Mouse (Mus musculus) embryonic facial prominence, embryonic 13.5 days (tissue): Measurements from ENCODE around the gene Mdfic. TPM values are rescaled to one million over a fixed set of nuclear protein-coding genes. Genes with fewer than 3 reads are reported as not detected.

Experiments
- ATAC-seq: fragments of 200-750 bp; cut with Nextera tagmentation; 2 replicates; pipeline ENCODE4 v1.8.0; 2017; ENCODE audit warnings: low read depth; ENCODE audit not compliant: insufficient number of reproducible peaks, insufficient read depth, low FRiP score, low TSS enrichment
- H3K27ac ChIP-seq: fragments of 300-500 bp; sonication (generic); 2 replicates; pipeline ENCODE4 v1.5.1; 2015; ENCODE audit warnings: moderate library complexity, mild to moderate bottlenecking, inconsistent platforms
- H3K27me3 ChIP-seq: fragments of 300-500 bp; sonication (generic); 2 replicates; pipeline ENCODE4 v1.6.1; 2015; ENCODE audit warnings: mild to moderate bottlenecking, inconsistent platforms
- H3K36me3 ChIP-seq: fragments of 300-500 bp; sonication (generic); 2 replicates; pipeline ENCODE4 v1.6.1; 2015; ENCODE audit warnings: mild to moderate bottlenecking, inconsistent platforms
- H3K4me1 ChIP-seq: fragments of 300-500 bp; sonication (generic); 2 replicates; pipeline ENCODE4 v1.6.1; 2015; ENCODE audit warnings: inconsistent platforms
- H3K4me2 ChIP-seq: fragments of 300-500 bp; sonication (generic); 2 replicates; pipeline ENCODE4 v1.6.1; 2015; ENCODE audit warnings: moderate library complexity, mild to moderate bottlenecking, inconsistent platforms
- H3K4me3 ChIP-seq: fragments of 300-500 bp; sonication (generic); 2 replicates; pipeline ENCODE4 v1.5.1; 2015; ENCODE audit warnings: mild to moderate bottlenecking, inconsistent platforms
- H3K9ac ChIP-seq: fragments of 300-500 bp; sonication (generic); 2 replicates; pipeline ENCODE4 v1.6.1; 2015; ENCODE audit warnings: mild to moderate bottlenecking, inconsistent platforms
- H3K9me3 ChIP-seq: fragments of 300-500 bp; sonication (generic); 2 replicates; pipeline ENCODE4 v1.6.1; 2016; ENCODE audit warnings: inconsistent platforms
- WGBS: fragments of 180-500 bp; shearing (Covaris S2); methylation state at CpG from one replicate; pipeline ENCODE4 v1.1.7; 2015; ENCODE audit warnings: mixed read lengths; 5-methylcytosine and 5-hydroxymethylcytosine counted together
- polyA plus RNA-seq: library from polyadenylated mRNA; unstranded; fragments of >200 nt; fragmentation: Nextera tagmentation; extraction: Ambion mirVana; gene quantifications from 2 replicates; pipeline ENCODE4 v1.2.1, GENCODE M21; 2015

Mdfic gene
- polyA plus RNA-seq, 1 experiment from 2014 or later: 7.1 TPM

GRCm38 (mm10) chr6:15724304-15724703, 3.8 kb downstream of the Mdfic start:
- Histone ChIP-seq H3K27me3 (no peaks in the 10 kb centered on the region), H3K9me3 (no peaks in the 10 kb centered on the region), H3K4me2 (no peak overlapping the region), H3K4me1 (peaks cover 18% of the 10 kb centered on the region), H3K4me3 (no peak overlapping the region), H3K9ac (no peak overlapping the region), H3K27ac (no peak overlapping the region), H3K36me3 (no peaks in the 10 kb centered on the region)
- ATAC-seq: no peak
- WGBS: 80% methylated on average over 4 of the region's 4 CpGs

- 82% methylated on average over 6 of the region's 6 CpGs for WGBS
- no peak overlapping the region for H3K9ac ChIP-seq
- no peak overlapping the region for H3K4me2 ChIP-seq
- no peaks in the 10 kb centered on the region for H3K9me3 ChIP-seq
- H3K27ac ChIP-seq: no peak overlapping the region
- no peak overlapping the region for H3K4me3 ChIP-seq
- no peak for ATAC-seq
- peaks cover 30% of the 10 kb centered on the region for H3K4me1 ChIP-seq
- no peaks in the 10 kb centered on the region for H3K27me3 ChIP-seq
- H3K36me3 ChIP-seq: no peaks in the 10 kb centered on the region
Observed at GRCm38 (mm10) chr6:15726422-15726821, 6.0 kb downstream of the Mdfic start.

DNA sequence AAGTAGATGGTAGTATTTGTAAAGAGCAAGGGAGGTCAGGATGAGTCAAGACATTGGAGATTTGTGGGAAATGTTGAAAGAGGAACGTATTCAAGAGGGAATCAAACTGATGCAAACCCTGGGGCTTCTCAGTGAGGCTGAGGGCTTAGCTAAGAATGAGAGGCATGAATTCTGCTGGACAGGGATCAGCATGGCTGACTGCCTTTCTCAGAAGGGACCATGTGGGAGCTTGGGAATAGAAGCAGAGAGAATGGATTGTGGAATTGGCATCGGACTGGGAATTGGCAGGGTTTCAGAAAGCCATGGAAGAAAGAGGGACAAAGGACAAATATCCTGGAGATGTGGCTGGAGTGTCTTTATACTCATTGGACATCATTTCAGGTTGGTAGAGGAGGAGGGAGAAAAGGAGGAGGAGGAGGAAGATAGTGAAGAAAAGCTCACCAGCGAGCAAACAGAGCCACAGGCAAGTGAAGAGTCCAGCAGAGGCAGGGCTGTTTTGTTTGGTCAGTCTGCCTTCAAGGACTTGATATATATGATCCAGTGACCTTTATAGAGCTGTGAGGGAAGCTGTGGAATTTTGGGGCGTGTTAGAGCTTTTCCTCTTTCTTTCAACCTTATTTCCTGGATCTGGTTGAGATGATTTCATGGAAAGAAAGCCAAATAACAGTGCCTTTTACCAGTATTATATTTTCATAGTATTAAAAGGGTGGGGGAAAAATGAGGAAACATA, 7.4 kb downstream of the Mdfic start:
- no peak for ATAC-seq
- Histone ChIP-seq H3K36me3 (no peaks in the 10 kb centered on the region), H3K27me3 (no peaks in the 10 kb centered on the region), H3K9me3 (no peaks in the 10 kb centered on the region), H3K4me3 (no peak overlapping the region), H3K4me1 (peaks cover 27% of the 10 kb centered on the region), H3K9ac (no peak overlapping the region), H3K27ac (no peak overlapping the region), H3K4me2 (no peak overlapping the region)
- 69% methylated on average over 4 of the region's 4 CpGs for WGBS

DNA sequence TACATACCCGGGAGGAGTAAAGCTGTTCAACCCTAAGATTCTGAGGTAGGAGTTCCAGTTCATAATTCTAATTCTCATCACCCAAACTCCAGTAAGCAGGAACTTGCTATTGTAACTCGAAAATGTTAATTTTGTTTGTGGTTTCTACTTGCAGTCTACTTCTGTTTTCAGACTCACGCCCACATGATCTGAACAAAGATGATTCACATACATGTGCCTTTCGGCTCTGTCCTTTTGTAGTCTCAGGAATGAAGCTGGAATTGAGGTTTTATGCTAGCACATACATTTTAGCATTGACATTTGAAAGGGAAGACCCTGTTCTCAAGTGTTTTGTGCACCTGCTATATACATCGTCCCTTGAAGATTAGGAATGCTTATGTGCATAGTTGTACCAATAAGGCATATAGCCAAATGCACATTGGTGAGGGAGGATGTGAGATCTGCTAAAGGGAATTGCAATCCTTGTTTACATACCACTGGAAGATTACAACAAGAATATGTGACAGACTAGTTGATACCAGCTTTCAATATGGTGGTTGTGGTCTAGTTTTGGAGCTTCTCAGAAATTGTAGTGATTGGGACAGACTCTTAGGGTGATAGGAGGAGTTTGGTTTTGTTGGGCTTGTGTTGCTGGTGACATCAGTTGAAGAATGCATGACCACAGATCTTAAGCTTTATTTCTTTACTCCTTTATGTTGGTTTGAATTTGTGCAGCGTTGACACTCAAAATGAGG, 8.6 kb downstream of the Mdfic start:
- WGBS: 87% methylated on average over 6 of the region's 6 CpGs

GRCm38 (mm10) chr6:15730258-15730657, 9.8 kb downstream of the Mdfic start:
- H3K27me3 ChIP-seq: no peaks in the 10 kb centered on the region
- no peaks in the 10 kb centered on the region for H3K36me3 ChIP-seq
- H3K9ac ChIP-seq: no peak overlapping the region
- H3K4me3 ChIP-seq: no peak overlapping the region
- H3K4me1 ChIP-seq: peaks cover 20% of the 10 kb centered on the region
- WGBS: 88% methylated on average over 2 of the region's 2 CpGs
- H3K27ac ChIP-seq: no peak overlapping the region
- H3K4me2 ChIP-seq: no peak overlapping the region
- no peak for ATAC-seq
- no peaks in the 10 kb centered on the region for H3K9me3 ChIP-seq

More for the DNA sequence above, 8.6 kb downstream of the Mdfic start:
- Histone ChIP-seq H3K27me3 (no peaks in the 10 kb centered on the region), H3K4me3 (no peak overlapping the region), H3K36me3 (no peaks in the 10 kb centered on the region), H3K9ac (no peak overlapping the region), H3K27ac (no peak overlapping the region), H3K4me2 (no peak overlapping the region), H3K4me1 (peaks cover 25% of the 10 kb centered on the region), H3K9me3 (no peaks in the 10 kb centered on the region)
- ATAC-seq: no peak

DNA sequence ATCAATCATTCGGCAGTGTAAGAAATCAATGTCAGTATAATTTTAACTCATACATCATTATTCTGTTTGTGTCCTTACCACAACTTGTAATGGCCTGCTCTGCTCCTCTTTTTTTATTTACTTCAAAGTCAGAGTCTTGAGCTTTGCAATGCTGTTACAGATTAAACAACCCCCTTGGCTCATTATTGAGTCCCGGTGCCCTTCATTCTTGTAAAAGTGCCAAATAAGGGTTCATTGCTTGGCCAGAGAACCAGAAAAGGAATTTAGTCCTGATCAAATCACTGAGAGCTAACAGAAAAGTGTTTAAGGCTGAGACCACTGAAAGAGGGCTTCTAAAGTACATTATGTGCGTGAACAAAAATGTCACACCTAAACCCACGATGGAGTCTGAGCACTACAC, 10.2 kb downstream of the Mdfic start:
- no peak overlapping the region for H3K4me3 ChIP-seq
- no peaks in the 10 kb centered on the region for H3K27me3 ChIP-seq
- 50% methylated on average over 4 of the region's 4 CpGs for WGBS
- no peaks in the 10 kb centered on the region for H3K36me3 ChIP-seq
- ATAC-seq: no peak
- peaks cover 20% of the 10 kb centered on the region for H3K4me1 ChIP-seq
- no peak overlapping the region for H3K9ac ChIP-seq
- H3K27ac ChIP-seq: no peak overlapping the region
- no peaks in the 10 kb centered on the region for H3K9me3 ChIP-seq
- H3K4me2 ChIP-seq: no peak overlapping the region

- no peaks in the 10 kb centered on the region for H3K27me3 ChIP-seq
- H3K4me2 ChIP-seq: no peak overlapping the region
- no peak overlapping the region for H3K27ac ChIP-seq
- peaks cover 20% of the 10 kb centered on the region for H3K4me1 ChIP-seq
- WGBS: 66% methylated on average over 7 of the region's 7 CpGs
- no peak overlapping the region for H3K9ac ChIP-seq
- H3K9me3 ChIP-seq: no peaks in the 10 kb centered on the region
- H3K4me3 ChIP-seq: no peak overlapping the region
- no peak for ATAC-seq
- no peaks in the 10 kb centered on the region; the same call in 1 of the 2 replicates for H3K36me3 ChIP-seq
Observed at GRCm38 (mm10) chr6:15731452-15731851, 11.0 kb downstream of the Mdfic start.

- H3K4me2 ChIP-seq: no peak overlapping the region
- H3K4me3 ChIP-seq: no peak overlapping the region
- no peaks in the 10 kb centered on the region for H3K9me3 ChIP-seq
- no peaks in the 10 kb centered on the region for H3K4me1 ChIP-seq
- no peak overlapping the region for H3K9ac ChIP-seq
- no peaks in the 10 kb centered on the region for H3K27me3 ChIP-seq
- H3K36me3 ChIP-seq: peaks cover 8% of the 10 kb centered on the region; the same call in 1 of the 2 replicates
- ATAC-seq: no peak
- 62% methylated on average over 8 of the region's 8 CpGs for WGBS
- H3K27ac ChIP-seq: no peak overlapping the region
Observed at GRCm38 (mm10) chr6:15737312-15737911, 17.0 kb downstream of the Mdfic start.

- WGBS: 81% methylated on average over 5 of the region's 5 CpGs
- H3K4me2 ChIP-seq: no peak overlapping the region
- ATAC-seq: no peak
- peaks cover 3% of the 10 kb centered on the region; the same call in 1 of the 2 replicates for H3K4me1 ChIP-seq
- no peaks in the 10 kb centered on the region for H3K27me3 ChIP-seq
- no peaks in the 10 kb centered on the region for H3K9me3 ChIP-seq
- H3K36me3 ChIP-seq: peaks cover 12% of the 10 kb centered on the region; the same call in 1 of the 2 replicates
- no peak overlapping the region for H3K27ac ChIP-seq
- H3K4me3 ChIP-seq: no peak overlapping the region
- H3K9ac ChIP-seq: no peak overlapping the region
Observed at GRCm38 (mm10) chr6:15738331-15738943, 18.0 kb downstream of the Mdfic start.

GRCm38 (mm10) chr6:15739132-15739531, 18.7 kb downstream of the Mdfic start:
- Histone ChIP-seq H3K9ac (no peak overlapping the region), H3K36me3 (peaks cover 12% of the 10 kb centered on the region; the same call in 1 of the 2 replicates), H3K27me3 (no peaks in the 10 kb centered on the region), H3K4me1 (peaks cover 8% of the 10 kb centered on the region; the same call in 1 of the 2 replicates), H3K9me3 (no peaks in the 10 kb centered on the region), H3K27ac (no peak overlapping the region), H3K4me3 (no peak overlapping the region), H3K4me2 (no peak overlapping the region)
- 86% methylated on average over 3 of the region's 3 CpGs for WGBS
- ATAC-seq: no peak

GRCm38 (mm10) chr6:15742591-15743149, 22.2 kb downstream of the Mdfic start:
- Histone ChIP-seq H3K27ac (no peak overlapping the region), H3K4me2 (no peak overlapping the region), H3K9ac (no peak overlapping the region), H3K9me3 (no peaks in the 10 kb centered on the region), H3K36me3 (peaks cover 12% of the 10 kb centered on the region; the same call in 1 of the 2 replicates), H3K4me1 (peaks cover 12% of the 10 kb centered on the region; the same call in 1 of the 2 replicates), H3K4me3 (no peak overlapping the region), H3K27me3 (no peaks in the 10 kb centered on the region)
- 83% methylated on average over 6 of the region's 6 CpGs for WGBS
- no peak for ATAC-seq
